Mouse (Mus musculus): ENCODE measurements around the gene Edem2.
A peak's percentile ranks its signal among the peaks of the same experiment; 100 is the strongest.

The Edem2 gene

GRCm38 (mm10) chr2:155687746-155688145 is 41.5 kb downstream of the Edem2 start:
- DNase-seq (ENCODE audit: low spot score), result no peak

DNA sequence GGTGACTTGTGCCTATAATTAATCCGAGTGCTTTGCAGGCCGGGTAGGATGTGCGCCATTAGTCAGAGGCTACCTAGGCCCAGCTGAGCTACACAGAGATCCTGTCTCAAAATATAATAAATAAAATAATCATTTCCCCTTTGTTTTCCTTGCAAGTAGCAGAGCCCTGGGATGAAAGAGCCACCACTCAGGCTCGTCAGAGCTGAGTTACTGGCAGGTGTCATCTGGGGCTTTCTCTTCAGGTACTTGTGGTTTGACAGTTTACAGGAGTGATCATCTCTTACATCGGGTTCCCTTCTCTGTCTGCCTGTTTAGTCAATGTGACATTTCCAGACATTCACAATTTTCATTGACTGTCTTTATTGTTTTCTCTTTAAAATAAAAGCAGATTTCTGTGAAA is 42.7 kb downstream of the Edem2 start:
- DNase-seq (ENCODE audit: low spot score), result no peak

DNA sequence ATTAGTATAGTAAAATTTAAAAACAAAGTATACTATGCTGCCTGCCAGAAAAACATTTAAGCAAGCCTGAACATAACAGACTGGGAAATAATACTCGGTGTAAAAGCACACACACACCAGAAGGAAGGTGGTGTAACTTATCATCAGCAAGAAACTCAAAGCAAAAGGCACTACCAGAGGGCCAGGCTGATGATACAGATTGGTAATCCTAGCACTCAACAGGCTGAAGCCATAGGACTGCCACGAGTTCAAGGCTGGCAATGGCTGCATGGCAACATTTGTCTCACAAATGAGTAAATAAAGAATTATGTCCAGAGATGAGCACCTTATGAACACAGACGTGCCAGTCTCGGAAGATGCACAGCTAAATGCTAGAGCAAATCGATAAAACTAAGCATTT is 45.5 kb downstream of the Edem2 start:
- no peak for DNase-seq (ENCODE audit: low spot score)

DNA sequence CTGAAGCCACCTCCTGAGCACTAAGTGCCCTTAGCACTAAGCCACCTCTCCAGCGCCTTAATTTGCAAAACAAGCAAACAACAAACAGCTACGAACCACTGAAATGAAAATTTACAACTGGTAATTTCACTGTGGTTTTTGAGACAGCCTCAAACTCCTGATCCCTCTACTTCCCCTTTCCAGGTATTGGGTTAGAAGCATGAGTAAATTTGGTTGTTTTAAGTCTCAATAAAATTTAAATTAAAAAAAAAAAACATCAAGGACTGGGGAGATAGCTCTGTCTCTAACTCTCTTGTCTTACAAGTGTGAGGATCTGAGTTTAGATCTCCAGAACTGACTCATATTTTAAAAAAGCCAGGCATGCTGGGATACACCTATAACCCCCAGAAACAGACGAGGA is 46.1 kb downstream of the Edem2 start:
- DNase-seq (ENCODE audit: low spot score), result no peak

GRCm38 (mm10) chr2:155681874-155682273 is 47.4 kb downstream of the Edem2 start:
- DNase-seq (ENCODE audit: low spot score), result no peak

GRCm38 (mm10) chr2:155681194-155681593 is 48.1 kb downstream of the Edem2 start:
- DNase-seq (ENCODE audit: low spot score), result no peak

DNA sequence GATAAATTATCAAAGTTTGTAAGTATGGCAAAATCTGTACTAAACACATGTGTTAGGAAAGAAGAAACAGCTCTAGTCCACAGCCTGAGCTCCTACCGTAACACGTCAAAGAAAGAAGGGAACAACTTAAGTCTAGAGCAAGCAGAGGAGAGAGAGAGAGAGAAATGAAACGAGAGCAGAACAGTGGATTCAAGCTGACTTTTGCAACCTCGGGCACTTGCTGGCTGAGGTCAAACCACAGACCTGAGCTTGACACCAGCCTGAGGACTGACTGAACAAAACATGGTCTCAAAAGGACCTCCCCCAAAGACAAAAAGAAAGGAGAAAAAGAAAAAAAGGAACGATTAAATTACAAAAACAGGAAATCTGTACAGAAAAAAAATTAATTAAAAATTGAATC is 48.7 kb downstream of the Edem2 start:
- no peak for DNase-seq (ENCODE audit: low spot score)

GRCm38 (mm10) chr2:155679586-155680110 is 49.6 kb downstream of the Edem2 start:
- no peak for DNase-seq (ENCODE audit: low spot score)

- DNase-seq (ENCODE audit: low spot score), result no peak
Measured at GRCm38 (mm10) chr2:155675118-155675517, 54.2 kb downstream of the Edem2 start.

GRCm38 (mm10) chr2:155673546-155673945 is 55.7 kb downstream of the Edem2 start:
- DNase-seq (ENCODE audit: low spot score), result peak; percentile 63

GRCm38 (mm10) chr2:155671236-155671635 is 58.0 kb downstream of the Edem2 start:
- DNase-seq (ENCODE audit: low spot score), result no peak

DNA sequence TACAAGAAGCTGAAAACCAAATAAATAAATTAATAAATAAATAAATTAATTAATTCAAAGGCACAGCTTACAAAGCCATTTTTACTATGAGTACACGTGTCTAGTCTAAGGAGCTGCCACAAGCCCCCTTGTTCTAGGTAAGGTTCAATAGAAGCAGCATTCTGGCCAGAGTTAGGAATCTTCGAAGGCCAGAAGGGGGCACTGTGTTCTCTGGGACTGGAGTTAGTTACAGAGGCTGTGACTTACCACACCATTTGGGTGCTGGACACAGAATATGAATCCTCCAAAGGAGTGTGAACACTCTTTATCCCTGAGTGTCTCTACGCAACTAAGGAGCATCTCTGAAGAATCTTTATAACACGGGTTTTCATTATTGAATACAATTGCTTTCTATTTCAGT is 60.8 kb downstream of the Edem2 start:
- DNase-seq (ENCODE audit: low spot score), result peak; percentile 35

DNA sequence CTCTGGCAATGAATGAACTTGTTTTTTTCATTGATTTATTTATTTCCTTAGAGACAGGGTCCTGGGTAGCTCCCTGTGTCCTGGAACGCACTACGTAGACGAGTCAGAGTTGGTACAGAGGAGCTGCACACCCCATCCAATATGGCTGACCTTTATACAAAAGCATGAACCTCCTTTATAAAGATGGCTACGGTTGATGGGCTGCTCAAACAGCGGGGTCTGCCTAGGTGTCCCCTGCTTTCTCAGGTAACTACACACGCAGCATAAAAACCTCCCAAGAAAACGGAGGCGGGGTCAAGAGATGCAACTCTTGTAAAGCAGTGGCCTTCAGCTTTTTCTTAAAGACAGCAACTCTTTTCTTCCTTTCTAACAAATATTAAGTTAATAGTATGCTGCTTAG is 61.4 kb downstream of the Edem2 start:
- DNase-seq (ENCODE audit: low spot score), result no peak

GRCm38 (mm10) chr2:155663910-155664460 is 65.3 kb downstream of the Edem2 start:
- DNase-seq (ENCODE audit: low spot score), result no peak

DNA sequence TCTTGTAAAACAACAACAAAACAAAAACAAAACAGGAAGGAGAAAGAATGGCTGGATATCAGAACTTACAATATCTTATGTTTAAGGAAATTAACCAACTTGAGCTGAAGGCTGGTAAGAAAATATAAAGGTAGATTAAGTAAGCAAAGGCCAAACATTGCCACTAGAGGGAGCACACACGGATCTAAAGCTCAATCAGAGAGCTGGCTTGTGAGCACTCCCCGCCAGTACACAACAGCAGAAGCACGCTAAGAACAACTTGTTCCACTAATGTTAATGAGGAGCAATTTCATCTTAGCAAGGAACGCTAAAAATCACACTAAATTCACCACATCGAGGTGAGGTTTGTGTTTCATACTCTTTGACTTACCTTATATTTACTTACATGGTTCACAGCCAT is 66.2 kb downstream of the Edem2 start:
- peak; percentile 54 for DNase-seq (ENCODE audit: low spot score)

- DNase-seq (ENCODE audit: low spot score), result no peak
Measured at GRCm38 (mm10) chr2:155662390-155662789, 66.9 kb downstream of the Edem2 start.

DNA sequence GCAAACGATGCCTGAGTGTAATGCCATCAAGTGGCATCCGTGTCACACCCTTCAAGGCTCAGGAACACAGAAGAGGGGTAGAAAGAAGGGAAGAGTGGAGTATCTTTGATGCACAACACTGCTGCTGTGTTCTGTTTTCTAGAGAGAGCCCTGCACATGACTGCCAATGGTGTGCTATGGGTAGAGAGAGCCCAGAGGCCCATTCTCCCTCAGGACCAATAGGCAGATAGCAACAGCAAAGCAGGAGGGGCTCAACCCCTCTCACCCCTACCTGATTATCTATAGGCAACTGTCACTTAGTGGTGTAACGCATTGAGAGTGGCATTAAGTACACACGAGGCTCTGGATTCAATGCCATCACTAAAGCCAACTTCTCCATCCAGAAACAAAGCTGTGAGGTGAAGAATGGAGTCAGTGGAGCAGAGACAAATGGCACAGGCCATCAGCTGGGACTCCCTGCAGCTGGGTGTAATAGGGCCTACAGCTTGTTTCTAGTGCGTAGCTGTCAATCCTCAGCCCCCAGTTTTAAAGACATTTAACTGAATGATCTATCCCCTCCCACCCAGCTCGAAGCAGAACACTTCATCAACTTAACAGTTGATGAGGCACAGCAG is 73.4 kb downstream of the Edem2 start:
- DNase-seq (ENCODE audit: low spot score), result no peak

GRCm38 (mm10) chr2:155652618-155653017 is 76.7 kb downstream of the Edem2 start:
- no peak for DNase-seq (ENCODE audit: low spot score)
